Mouse (Mus musculus) kidney, postnatal 36 days (tissue): ENCODE results near the gene Ypel4.
"Not testable (repeated sequence)": the region's sequence is repeated elsewhere in the genome, so short reads cannot be mapped to it uniquely, and the experiment has no call there.

Experiments
- DNase-seq, 2 experiments: peaks; one replicate each; pipeline ENCODE4 v3.0.0; 2021 to 2022; ENCODE audit warnings: mixed read lengths in 2 of 2

Gene Ypel4

GRCm38 (mm10) chr2:84728191-84728590 lies 5.7 kb upstream of the Ypel4 start:
- DNase-seq = not testable (repeated sequence)

- DNase-seq = peak; percentile 48 to 70
Measured at GRCm38 (mm10) chr2:84731206-84731605, 2.7 kb upstream of the Ypel4 start.

DNA sequence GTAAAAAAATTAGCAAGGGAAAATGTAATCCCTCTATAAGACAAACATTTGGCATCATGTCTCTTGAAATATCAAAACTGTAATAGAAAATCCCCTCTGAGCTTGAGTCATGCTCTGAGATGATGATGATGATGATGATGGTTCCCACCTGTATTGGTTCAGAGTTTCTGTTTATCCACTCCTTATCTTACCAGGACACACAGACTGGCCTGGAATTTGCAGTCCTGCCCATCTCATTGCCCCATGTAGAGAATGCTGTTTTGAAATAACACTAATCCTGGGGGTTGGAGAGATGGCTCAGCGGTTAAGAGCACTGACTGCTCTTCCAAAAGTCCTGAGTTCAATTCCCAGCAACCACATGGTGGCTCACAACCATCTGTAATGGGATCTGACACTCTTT lies 1.5 kb upstream of the Ypel4 start:
- DNase-seq = no peak

DNA sequence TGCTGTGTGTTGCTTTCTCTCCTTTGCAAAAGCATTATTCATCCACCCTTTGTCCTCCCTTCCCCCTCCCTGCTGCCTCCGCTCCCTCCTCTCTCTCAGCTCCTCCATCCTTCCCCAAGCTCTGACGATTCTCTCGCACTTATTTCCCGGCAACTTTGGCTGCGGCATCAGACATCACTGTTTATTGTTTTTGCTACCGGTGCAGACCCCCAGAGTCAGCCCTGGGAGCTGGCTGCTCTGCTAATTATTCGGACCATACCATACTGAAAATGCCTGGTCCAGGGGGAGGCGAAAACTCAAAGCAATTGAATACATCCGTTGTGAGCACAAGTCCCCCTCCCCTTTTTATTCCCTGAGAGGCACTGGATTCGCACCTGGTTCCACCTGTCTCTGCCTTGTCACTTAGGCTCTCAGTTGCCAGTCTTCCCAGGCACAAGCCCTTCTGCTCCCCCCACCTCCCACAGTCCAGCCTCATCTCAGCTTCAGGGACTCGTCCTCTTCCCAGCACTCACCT lies 550 bp downstream of the Ypel4 start:
- no peak for DNase-seq

DNA sequence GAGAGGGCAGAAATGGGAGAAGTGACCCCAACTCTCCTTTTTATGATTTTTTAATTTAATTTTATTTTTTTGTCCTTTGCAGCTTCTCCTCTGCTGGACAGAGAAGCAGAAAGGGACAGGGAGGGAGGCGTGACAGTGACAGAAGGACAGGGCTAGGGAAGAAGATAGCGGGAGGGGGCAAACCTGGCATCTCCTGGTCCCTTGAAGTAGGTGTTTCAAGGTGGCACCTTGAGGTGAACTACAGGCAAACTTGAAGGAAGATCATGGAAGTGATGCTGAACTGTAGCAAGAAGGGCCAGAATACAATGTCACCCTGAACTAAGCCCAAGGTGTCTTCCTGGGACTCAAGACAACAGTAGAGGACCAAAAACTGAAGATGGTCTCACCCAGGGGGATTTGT lies 1.1 kb downstream of the Ypel4 start:
- no peak for DNase-seq

DNA sequence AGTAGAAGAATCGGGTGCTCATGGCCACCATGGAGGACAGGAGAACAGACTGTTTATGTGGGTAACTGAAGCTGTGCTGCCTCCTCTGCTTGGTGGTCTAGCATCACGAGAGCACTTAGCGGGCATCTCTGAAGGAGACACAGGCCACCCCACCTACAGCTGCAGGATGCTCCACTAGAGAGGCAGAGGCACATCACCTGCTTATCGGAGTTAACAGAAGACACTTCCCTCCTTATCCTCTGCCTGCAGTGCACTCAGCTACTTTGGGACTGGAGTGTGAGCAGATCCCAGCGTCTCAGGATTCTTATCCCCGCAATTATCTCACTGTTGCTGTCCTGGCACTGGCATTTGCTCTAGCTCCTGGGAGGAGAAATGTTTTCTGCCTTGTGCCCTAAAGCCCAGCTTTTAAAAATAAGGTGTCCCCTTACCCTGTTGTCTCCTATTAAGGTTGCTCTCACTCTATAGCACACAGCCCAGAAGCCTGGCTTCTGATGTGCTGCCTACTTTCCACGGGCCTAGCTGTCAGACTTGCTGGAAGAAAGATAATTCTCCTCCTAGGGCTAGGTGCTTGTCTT lies 1.6 kb downstream of the Ypel4 start:
- DNase-seq = no peak

GRCm38 (mm10) chr2:84736312-84737161 lies 2.7 kb downstream of the Ypel4 start:
- no peak for DNase-seq

DNA sequence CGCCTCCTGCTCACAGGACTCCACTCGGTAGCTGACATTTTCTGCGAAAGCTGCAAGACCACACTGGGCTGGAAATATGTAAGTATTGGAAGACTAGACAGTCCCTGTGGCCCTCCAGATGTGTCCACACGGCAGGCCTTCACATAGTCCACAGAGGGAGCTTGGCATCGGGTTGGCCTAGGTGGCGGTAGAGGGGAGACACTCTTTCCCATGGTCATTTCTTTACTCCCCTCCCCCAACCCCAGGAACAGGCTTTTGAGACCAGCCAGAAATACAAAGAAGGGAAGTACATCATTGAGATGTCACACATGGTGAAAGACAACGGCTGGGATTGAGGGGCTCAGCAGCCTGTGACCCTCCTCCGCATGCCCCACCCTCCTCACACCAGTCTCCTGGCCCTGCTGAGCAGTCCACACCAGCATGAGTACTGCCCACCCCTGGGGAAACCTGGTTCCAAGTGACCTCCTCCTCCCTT lies 3.6 kb downstream of the Ypel4 start:
- peak in 1 of 2 experiments; percentile 30 for DNase-seq

DNA sequence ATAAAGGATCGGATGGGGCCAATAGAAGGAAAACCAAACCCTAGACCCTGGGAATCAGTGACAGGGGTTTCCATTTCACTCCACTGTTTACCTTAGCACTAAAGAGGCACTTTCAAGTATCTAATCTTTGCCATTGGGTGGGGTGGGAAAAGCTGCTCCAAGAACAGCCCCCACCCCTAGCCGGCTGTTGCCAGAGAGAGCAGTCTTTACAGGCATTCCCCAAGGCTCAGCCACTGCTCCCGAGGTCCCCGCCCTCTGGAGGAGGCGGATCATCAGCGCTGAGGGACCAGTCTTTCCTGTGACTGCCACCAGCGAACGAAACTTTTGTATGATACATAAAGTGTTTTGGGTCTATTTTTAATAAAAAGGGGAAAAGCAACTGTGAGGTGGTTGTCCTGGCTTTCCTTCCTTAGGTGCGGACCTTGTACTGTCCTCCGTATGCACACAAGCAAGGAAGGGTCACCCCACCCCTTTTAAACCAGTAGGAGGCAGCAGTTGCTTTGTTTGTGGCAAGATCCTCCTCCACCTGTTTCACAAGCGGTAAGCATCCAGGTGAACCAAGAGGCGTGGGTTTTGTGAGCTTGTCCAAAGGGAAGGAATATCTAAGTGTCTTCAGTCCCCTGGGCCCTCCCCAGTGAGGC lies 4.5 kb downstream of the Ypel4 start:
- peak; percentile 71 to 78 for DNase-seq

GRCm38 (mm10) chr2:84740608-84741333 lies 6.9 kb downstream of the Ypel4 start:
- DNase-seq = peak in 1 of 2 experiments; percentile 61

- no peak for DNase-seq
Measured at GRCm38 (mm10) chr2:84741841-84742450, 8.1 kb downstream of the Ypel4 start.

GRCm38 (mm10) chr2:84742451-84743283 lies 8.8 kb downstream of the Ypel4 start:
- DNase-seq = peak in 1 of 2 experiments; percentile 42

DNA sequence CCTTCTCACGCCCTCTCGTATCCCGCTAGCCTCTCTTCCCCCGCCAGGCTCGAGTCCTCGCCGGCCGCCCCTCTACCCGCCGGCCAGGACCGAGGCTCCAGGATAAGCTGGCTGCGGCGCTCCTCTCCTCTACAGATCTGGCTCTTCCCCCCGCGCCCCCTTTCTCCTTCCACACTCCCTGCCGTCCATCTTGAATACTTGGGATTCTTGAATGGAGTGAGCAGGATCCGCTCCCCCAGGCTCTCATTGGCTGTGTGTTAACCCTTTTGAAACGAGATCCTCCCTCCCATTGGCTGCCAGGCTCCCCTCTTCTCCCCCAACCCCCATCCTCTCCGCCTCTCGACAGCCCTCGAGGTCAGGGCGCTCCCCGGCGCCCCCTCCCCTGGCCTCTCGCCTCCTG lies 9.7 kb downstream of the Ypel4 start, which contains the start of gene Gm19426:
Gene Gm19426, minus strand, starts transcription at position 95 of the 400 bp plus-strand sequence.
- DNase-seq = peak; percentile 82 to 86

DNA sequence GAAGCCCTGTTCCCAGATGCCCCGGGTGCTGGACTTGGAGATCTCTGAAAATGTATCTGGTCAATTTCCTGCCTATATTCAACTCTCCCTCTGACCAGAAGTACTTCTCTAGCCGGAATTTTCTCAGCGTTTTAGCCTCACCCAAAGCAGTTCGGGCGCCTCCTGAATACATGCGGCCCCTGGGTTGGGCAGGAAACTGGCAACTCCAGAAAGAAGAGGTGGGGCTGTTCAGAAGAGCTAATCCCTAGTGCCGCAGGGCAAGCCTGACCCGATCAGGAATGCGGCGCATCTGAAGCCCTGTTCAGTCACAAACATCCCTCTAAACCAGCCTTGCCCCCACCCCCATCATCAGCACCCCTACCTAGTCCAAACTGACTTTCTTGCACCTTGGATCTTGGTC lies 10.3 kb downstream of the Ypel4 start:
- DNase-seq = peak in 1 of 2 experiments; percentile 34

GRCm38 (mm10) chr2:84750115-84750514 lies 16.3 kb downstream of the Ypel4 start:
- no peak for DNase-seq

GRCm38 (mm10) chr2:84756245-84756644 lies 22.4 kb downstream of the Ypel4 start:
- peak; percentile 62 to 81 for DNase-seq

DNA sequence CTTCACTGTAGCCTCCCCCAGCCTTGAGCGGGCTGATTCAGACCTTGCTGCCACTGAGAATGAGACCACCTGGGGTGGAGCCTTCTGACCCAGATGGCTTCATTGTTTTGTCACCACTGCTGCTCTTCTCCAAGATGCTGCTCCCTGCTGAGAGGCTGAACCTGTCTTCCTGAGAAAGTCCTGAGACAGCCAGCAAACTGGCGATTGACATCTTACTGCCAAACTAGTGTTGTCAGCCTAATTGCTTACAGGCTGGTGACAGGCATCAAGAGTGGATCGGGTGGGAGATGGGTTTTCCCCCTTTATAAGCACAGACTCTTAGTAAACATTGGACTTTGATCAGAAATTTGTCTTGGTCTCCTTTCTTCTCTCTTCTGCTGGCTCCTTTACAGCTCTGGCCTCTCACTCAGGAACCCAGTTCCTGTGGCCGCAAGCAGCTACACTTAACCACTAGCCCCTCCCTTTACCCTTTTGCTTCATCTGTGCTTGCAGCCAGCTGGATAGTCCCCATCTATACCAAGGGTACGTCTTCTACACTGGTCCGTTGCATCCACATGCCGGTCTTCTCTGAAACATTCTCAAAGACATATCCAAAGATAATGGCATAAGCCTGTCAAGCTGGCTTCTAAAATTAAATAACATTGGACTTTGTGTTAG lies 23.3 kb downstream of the Ypel4 start:
- DNase-seq = no peak

DNA sequence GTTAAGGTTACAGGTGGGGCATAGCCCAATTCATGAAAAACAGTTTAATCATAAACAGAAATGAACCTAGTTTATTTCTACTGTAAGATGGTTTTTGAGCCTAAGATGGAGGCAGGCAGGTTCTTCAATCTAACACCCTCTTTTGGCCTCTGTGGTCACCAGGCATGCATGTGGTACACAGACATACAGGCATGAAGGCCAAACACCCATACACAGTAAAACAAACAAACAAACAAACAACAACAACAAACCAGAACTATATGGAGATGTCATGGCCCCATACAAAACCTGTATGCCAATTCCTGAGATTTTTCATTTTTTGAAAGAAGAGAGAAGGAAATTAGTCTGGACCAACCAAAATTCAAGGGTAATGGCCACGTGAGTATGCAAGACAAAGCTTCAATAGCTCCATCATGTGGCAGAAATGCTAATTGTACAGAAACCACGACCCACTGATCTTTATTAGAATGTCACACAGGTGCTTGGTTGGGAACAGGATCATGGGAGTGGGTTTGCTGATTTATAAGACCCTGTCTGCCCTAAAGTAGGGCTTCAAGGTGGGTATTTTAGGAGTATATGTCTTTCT lies 24.8 kb downstream of the Ypel4 start:
- peak; percentile 71 to 78 for DNase-seq

DNA sequence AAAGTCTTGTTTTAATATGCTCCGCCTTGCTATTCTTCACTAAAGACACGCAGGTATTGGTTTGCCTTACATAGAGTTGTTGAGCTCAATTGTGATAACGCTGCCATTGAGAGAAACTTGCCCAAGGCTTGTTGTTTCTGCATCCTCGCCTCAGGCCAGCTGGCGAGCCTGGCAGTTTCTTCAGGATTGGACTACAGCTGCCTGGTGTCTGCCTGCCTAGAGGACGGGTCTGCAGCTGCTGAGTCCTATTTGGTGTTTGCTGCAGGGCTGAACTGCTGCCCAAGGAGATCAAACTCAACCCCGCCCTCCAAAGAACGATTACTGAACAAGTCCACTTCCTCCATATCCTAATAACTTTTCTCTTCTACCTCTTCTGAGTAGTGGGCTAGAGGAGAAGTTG lies 26.9 kb downstream of the Ypel4 start:
- no peak for DNase-seq

DNA sequence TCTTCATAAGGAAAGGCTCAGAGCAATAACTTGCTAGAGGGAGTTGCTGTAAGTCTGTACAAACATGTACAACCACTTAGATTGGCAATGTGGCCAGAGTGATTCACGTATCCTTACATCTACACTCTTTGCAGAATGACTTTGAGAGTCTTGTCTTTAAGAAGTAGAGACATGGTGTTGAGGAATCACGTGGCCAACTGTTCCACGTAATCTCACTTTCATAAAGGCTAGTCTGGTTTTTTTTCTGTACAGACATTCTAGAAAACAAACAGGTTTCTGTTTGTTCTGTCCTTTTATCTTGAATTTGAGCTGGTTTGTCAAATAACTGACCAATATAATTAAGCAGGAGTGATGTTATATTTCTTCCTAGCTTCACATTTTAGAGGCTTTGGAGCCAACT lies 27.5 kb downstream of the Ypel4 start:
- no peak for DNase-seq
